In genomic region chr14:49780416-49780815, GRCm38 (mm10) we compare ENCODE assay signal across 21 mouse cellular contexts. TPM values are rescaled to one million over a fixed set of nuclear protein-coding genes. Genes with fewer than 3 reads are reported as not detected.
A peak's percentile ranks its signal among the peaks of the same experiment; 100 is the strongest.
DNase-seq lines count a peak whose midpoint lies in the region; ATAC-seq and TF ChIP-seq lines count a peak whose summit lies in the region.
"Had no signal": no experiment of that assay in that cellular context is flagged by ENCODE, and none has a peak within 500 bp of the region (broad histone marks: within the 10 kb centered on the region; RNA-seq: fewer than 3 reads in every experiment).

No protein-coding gene starts in this region.

- H3K9ac ChIP-seq in hindbrain, embryonic 11.5 days (ENCODE audit: low read depth, low read length), result no peak overlapping the region
- H3K9ac ChIP-seq in hindbrain, embryonic 16.5 days (ENCODE audit: low read depth, low read length), result no peak overlapping the region
- H3K9ac ChIP-seq in neural tube, embryonic 11.5 days (ENCODE audit: low read length), result no peak overlapping the region
- H3K9ac ChIP-seq: forebrain, embryonic 13.5 days; heart, embryonic 15.5 days; kidney, embryonic 15.5 days; limb, embryonic 12.5 days; liver, postnatal 0 days had no signal

- peak; percentile 57 to 58 for DNase-seq in cerebellum, adult 2 months
- no peak for DNase-seq in cerebellum, postnatal 4 days (ENCODE audit: low spot score in 2 of 2)
- DNase-seq in hindbrain, embryonic 11.5 days (ENCODE audit: low spot score), result no peak
- DNase-seq in neural tube, embryonic 11.5 days (ENCODE audit: low spot score), result peak; percentile 11
- DNase-seq in neural tube, embryonic 10.5 days (ENCODE audit: extremely low spot score, low spot score), result no peak
- no peak for DNase-seq in retina, embryonic 14.5 days (ENCODE audit: low spot score)
- DNase-seq: adrenal gland, postnatal 25 days; heart, postnatal 36 days; kidney, adult 11 months; kidney, postnatal 36 days; liver, postnatal 0 days; lung, postnatal 10 days; right cerebral cortex, postnatal 14 days had no signal

- no peak overlapping the region for H3K4me2 ChIP-seq in hindbrain, embryonic 11.5 days (replicated peaks; ENCODE audit: low read depth, low read length)
- no peak overlapping the region for H3K4me2 ChIP-seq in hindbrain, embryonic 16.5 days (ENCODE audit: low read length)
- no peak overlapping the region for H3K4me2 ChIP-seq in neural tube, embryonic 11.5 days (ENCODE audit: low read depth)
- H3K4me2 ChIP-seq: forebrain, embryonic 13.5 days; heart, embryonic 15.5 days; kidney, embryonic 15.5 days; limb, embryonic 12.5 days; liver, embryonic 11.5 days had no signal

- no peak for TF ChIP-seq POLR2A in cerebellum, adult 2 months (IDR thresholded peaks at IDR 0.05; ENCODE audit: borderline replicate concordance, insufficient read depth, low read length)

- H3K4me1 ChIP-seq in cerebellum, adult 2 months (ENCODE audit: control insufficient read depth, insufficient read depth, low read length), result peaks cover 19% of the 10 kb centered on the region; the same call in 1 of the 2 replicates
- no peaks in the 10 kb centered on the region for H3K4me1 ChIP-seq in hindbrain, embryonic 11.5 days (replicated peaks; ENCODE audit: control insufficient read depth, insufficient read depth, low read length)
- H3K4me1 ChIP-seq in hindbrain, embryonic 16.5 days (ENCODE audit: control insufficient read depth, insufficient read depth, low read depth, low read length), result peaks cover 4% of the 10 kb centered on the region
- no peaks in the 10 kb centered on the region for H3K4me1 ChIP-seq in neural tube, embryonic 11.5 days (ENCODE audit: control insufficient read depth, insufficient read depth, low read length)

- no peaks in the 10 kb centered on the region for H3K9me3 ChIP-seq in hindbrain, embryonic 11.5 days (ENCODE audit: control insufficient read depth, low read length)
- no peaks in the 10 kb centered on the region for H3K9me3 ChIP-seq in hindbrain, embryonic 16.5 days (ENCODE audit: control insufficient read depth, low read length)
- H3K9me3 ChIP-seq in neural tube, embryonic 11.5 days (ENCODE audit: control insufficient read depth, low read length), result no peaks in the 10 kb centered on the region
- H3K9me3 ChIP-seq: forebrain, embryonic 13.5 days; heart, embryonic 15.5 days; kidney, embryonic 15.5 days; limb, embryonic 12.5 days had no signal

- WGBS in cerebellum, adult 2 months, result 23% methylated on average over 4 of the region's 4 CpGs
- WGBS in hindbrain, embryonic 11.5 days, result 70% methylated on average over 4 of the region's 4 CpGs
- 61% methylated on average over 4 of the region's 4 CpGs for WGBS in hindbrain, embryonic 16.5 days
- WGBS in neural tube, embryonic 11.5 days, result 80% methylated on average over 4 of the region's 4 CpGs

- no peak for TF ChIP-seq CTCF in cerebellum, adult 2 months (IDR thresholded peaks at IDR 0.05; ENCODE audit: borderline replicate concordance, insufficient read depth, low read depth, low read length)

- peak overlapping the region; percentile 54 for H3K27ac ChIP-seq in cerebellum, adult 2 months (ENCODE audit: insufficient read depth, low read length)
- peak overlapping the region; percentile 30; the same call in 1 of the 2 replicates for H3K27ac ChIP-seq in hindbrain, embryonic 11.5 days (ENCODE audit: low read depth, low read length)
- H3K27ac ChIP-seq in hindbrain, embryonic 16.5 days (ENCODE audit: low read depth, low read length), result no peak overlapping the region
- no peak overlapping the region for H3K27ac ChIP-seq in neural tube, embryonic 11.5 days (ENCODE audit: low read depth, low read length)
- H3K27ac ChIP-seq: forebrain, embryonic 13.5 days; heart, embryonic 15.5 days; kidney, embryonic 15.5 days; limb, embryonic 12.5 days had no signal

- peak overlapping the region; percentile 20 for H3K4me3 ChIP-seq in cerebellum, adult 2 months (replicated peaks; ENCODE audit: insufficient read depth, low read depth, low read length)
- no peak overlapping the region for H3K4me3 ChIP-seq in hindbrain, embryonic 11.5 days (ENCODE audit: low read depth, low read length)
- no peak overlapping the region for H3K4me3 ChIP-seq in hindbrain, embryonic 16.5 days (ENCODE audit: low read length)
- H3K4me3 ChIP-seq in neural tube, embryonic 11.5 days (ENCODE audit: low read depth, low read length), result no peak overlapping the region
- H3K4me3 ChIP-seq: forebrain, embryonic 13.5 days; heart, embryonic 15.5 days; kidney, embryonic 15.5 days; limb, embryonic 12.5 days; myocyte had no signal

- no peaks in the 10 kb centered on the region for H3K27me3 ChIP-seq in cerebellum, adult 2 months (ENCODE audit: control insufficient read depth, insufficient read depth, low read length)
- H3K27me3 ChIP-seq in hindbrain, embryonic 11.5 days (ENCODE audit: control insufficient read depth, insufficient read depth, low read length), result peaks cover 3% of the 10 kb centered on the region
- no peaks in the 10 kb centered on the region for H3K27me3 ChIP-seq in hindbrain, embryonic 16.5 days (replicated peaks; ENCODE audit: control insufficient read depth, insufficient read depth, low read length)
- H3K27me3 ChIP-seq in neural tube, embryonic 11.5 days (ENCODE audit: control insufficient read depth, insufficient read depth, low read length), result no peaks in the 10 kb centered on the region
- H3K27me3 ChIP-seq: forebrain, embryonic 13.5 days; heart, embryonic 15.5 days; limb, embryonic 12.5 days had no signal

- no peaks in the 10 kb centered on the region for H3K36me3 ChIP-seq in hindbrain, embryonic 11.5 days (ENCODE audit: control insufficient read depth, insufficient read depth, low read length)
- H3K36me3 ChIP-seq in hindbrain, embryonic 16.5 days (ENCODE audit: control insufficient read depth, insufficient read depth, low read length), result no peaks in the 10 kb centered on the region
- H3K36me3 ChIP-seq in neural tube, embryonic 11.5 days (ENCODE audit: control insufficient read depth, insufficient read depth, low read length), result no peaks in the 10 kb centered on the region
- H3K36me3 ChIP-seq: heart, embryonic 15.5 days; kidney, embryonic 15.5 days; limb, embryonic 12.5 days had no signal

- ATAC-seq in hindbrain, embryonic 11.5 days (ENCODE audit: low FRiP score), result no peak
- no peak for ATAC-seq in hindbrain, embryonic 16.5 days
- no peak for ATAC-seq in neural tube, embryonic 11.5 days (ENCODE audit: insufficient read depth, low FRiP score, low TSS enrichment)
- ATAC-seq: CD4-positive, CD25-positive, alpha-beta regulatory T cell, adult 4 months; forebrain, embryonic 13.5 days; liver, postnatal 0 days had no signal

RNA-seq across cellular contexts. Expression of gene Armh4, which starts 2.8 kb away (rescaled TPM):
- polyA plus RNA-seq in cerebellum, adult 2 months (2012; rRNA removed), result 55.0 and 56.9 TPM in 2 replicates
- 44.7 and 45.6 TPM in 2 replicates for polyA plus RNA-seq in hindbrain, embryonic 11.5 days (2014; fragmentation: Nextera tagmentation; extraction: Ambion mirVana)
- polyA plus RNA-seq in hindbrain, embryonic 16.5 days (2015; fragmentation: Nextera tagmentation; extraction: Ambion mirVana), result 26.4 and 26.7 TPM in 2 replicates
- 35.5 and 36.9 TPM in 2 replicates for polyA plus RNA-seq in neural tube, embryonic 11.5 days (2014; fragmentation: Nextera tagmentation; extraction: Ambion mirVana)
- polyA plus RNA-seq: CD4-positive, CD25-positive, alpha-beta regulatory T cell, adult 4 months had no signal

Comparison
In these comparisons a context has a peak if more than half of its experiments do, and no peak if none do; other contexts are left out.
1. DNase-seq: peak in cerebellum, adult 2 months (2 of 2) and neural tube, embryonic 11.5 days (single experiment); none in cerebellum, postnatal 4 days (0 of 2), hindbrain, embryonic 11.5 days (single experiment), neural tube, embryonic 10.5 days (single experiment) and retina, embryonic 14.5 days (single experiment).
2. H3K27ac ChIP-seq: peak in cerebellum, adult 2 months (single experiment) and hindbrain, embryonic 11.5 days (single experiment); none in hindbrain, embryonic 16.5 days (single experiment) and neural tube, embryonic 11.5 days (single experiment).